Mouse (Mus musculus) megakaryocyte, embryonic 14.5 days (primary cell): ENCODE measurements around the gene Tns4.

Source experiments
- FLI1 ChIP-seq: IDR thresholded peaks from 2 replicates; pipeline ENCODE4 v1.6.1; 2012; ENCODE audit warnings: low read length, inconsistent platforms, mixed read lengths
- GATA1 ChIP-seq: IDR thresholded peaks from 3 replicates; pipeline ENCODE4 v1.6.1; 2012; ENCODE audit warnings: mixed read lengths, low read length, inconsistent platforms, borderline replicate concordance

DNA sequence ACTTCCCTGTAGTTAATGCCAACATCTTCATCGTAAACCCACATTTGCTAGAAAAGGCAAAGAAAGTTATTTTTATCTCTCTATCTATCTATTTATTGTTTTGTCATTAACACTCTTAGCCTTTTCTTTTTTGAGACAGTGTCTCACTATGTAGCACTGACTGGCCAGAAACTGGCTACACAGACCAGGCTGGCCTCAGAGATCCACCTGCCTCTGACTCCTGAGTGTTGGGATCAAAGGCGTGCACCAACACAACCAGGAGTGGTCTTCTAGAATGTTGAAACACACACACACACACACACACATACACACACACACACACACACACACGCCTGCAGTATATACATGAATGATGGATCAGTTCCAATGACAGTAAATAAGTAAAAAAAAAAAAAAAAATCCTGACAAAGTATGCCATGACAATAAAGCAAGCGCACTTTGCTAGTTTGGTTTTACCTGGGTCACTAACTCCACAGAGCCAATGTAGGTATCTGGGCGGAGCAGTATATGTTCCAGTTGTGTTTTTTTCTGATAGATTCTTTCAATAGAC, 66.6 kb downstream of the Tns4 start:
- TF ChIP-seq GATA1, result no peak
- TF ChIP-seq FLI1, result no peak
